Mouse (Mus musculus) stomach, postnatal 0 days (tissue): ENCODE measurements around the gene Zfp94. TPM values are rescaled to one million over a fixed set of nuclear protein-coding genes. Genes with fewer than 3 reads are reported as not detected.
A peak's percentile ranks its signal among the peaks of the same experiment; 100 is the strongest.

ENCODE experiments used
- ATAC-seq: fragments of 200-750 bp; cut with Nextera tagmentation; 2 replicates; pipeline ENCODE4 v1.8.0; 2017; ENCODE audit not compliant: low FRiP score, low TSS enrichment
- DNase-seq: peaks from one replicate; pipeline ENCODE4 v3.0.0-alpha.2; 2016; ENCODE audit warnings: low spot score
- H3K27ac ChIP-seq: fragments of 300-500 bp; sonication (generic); replicated peaks from 2 replicates; pipeline ENCODE4 v1.5.1; 2014; ENCODE audit warnings: mild to moderate bottlenecking, control low read depth
- H3K27me3 ChIP-seq: fragments of 300-500 bp; sonication (generic); 2 replicates; pipeline ENCODE4 v1.6.1; 2014; ENCODE audit warnings: low read length; ENCODE audit not compliant: control insufficient read depth, insufficient read depth
- H3K36me3 ChIP-seq: fragments of 300-500 bp; sonication (generic); 2 replicates; pipeline ENCODE4 v1.6.1; 2014; ENCODE audit warnings: low read length, mixed read lengths; ENCODE audit not compliant: control insufficient read depth, insufficient read depth
- H3K4me1 ChIP-seq: fragments of 300-500 bp; sonication (generic); replicated peaks from 2 replicates; pipeline ENCODE4 v1.6.1; 2014; ENCODE audit warnings: antibody characterized with exemption; ENCODE audit not compliant: control insufficient read depth, insufficient read depth
- H3K4me2 ChIP-seq: fragments of 300-500 bp; sonication (generic); replicated peaks from 2 replicates; pipeline ENCODE4 v1.6.1; 2014; ENCODE audit warnings: low read depth, mild to moderate bottlenecking, control low read depth, moderate library complexity
- H3K4me3 ChIP-seq: fragments of 300-500 bp; sonication (generic); 2 replicates; pipeline ENCODE4 v1.5.1; 2014; ENCODE audit warnings: low read depth, low read length, control low read depth
- H3K9ac ChIP-seq: fragments of 300-500 bp; sonication (generic); 2 replicates; pipeline ENCODE4 v1.6.1; 2014; ENCODE audit warnings: mild to moderate bottlenecking, low read length, control low read depth, mixed read lengths
- H3K9me3 ChIP-seq: fragments of 300-500 bp; sonication (generic); 2 replicates; pipeline ENCODE4 v1.6.1; 2016; ENCODE audit warnings: low read length; ENCODE audit not compliant: control insufficient read depth
- CTCF ChIP-seq: IDR thresholded peaks from 2 replicates; pipeline ENCODE4 v1.5.1; 2016; ENCODE audit warnings: antibody characterized with exemption, low read depth, mild to moderate bottlenecking, moderate library complexity
- EP300 ChIP-seq: optimal IDR thresholded peaks from 2 replicates; pipeline ENCODE3; 2016; ENCODE audit warnings: antibody characterized with exemption
- WGBS: fragments of 180-500 bp; shearing (Covaris S2); extraction: QIAGEN DNeasy Blood & Tissue Kit; methylation state at CpG from one replicate; pipeline ENCODE4 v1.1.7; 2014; 5-methylcytosine and 5-hydroxymethylcytosine counted together
- polyA plus RNA-seq: library from polyadenylated mRNA; unstranded; fragments of >200 nt; fragmentation: Nextera tagmentation; extraction: Ambion mirVana; gene quantifications from 2 replicates; pipeline ENCODE4 v1.2.1, GENCODE M21; 2015

The Zfp94 gene
- polyA plus RNA-seq, 1 experiment from 2014 or later: 5.5 TPM

- no peak overlapping the region for H3K27ac ChIP-seq
- H3K4me3 ChIP-seq: peak overlapping the region; percentile 22
- no peak for ATAC-seq
- H3K36me3 ChIP-seq: no peaks in the 10 kb centered on the region
- H3K27me3 ChIP-seq: no peaks in the 10 kb centered on the region
- H3K4me1 ChIP-seq: no peaks in the 10 kb centered on the region
- WGBS: 12% methylated on average over 13 of the region's 13 CpGs
- 0 out of 2 replicates have a peak, but pooled peaks cover 2% of the 10 kb centered on the region for H3K9me3 ChIP-seq
- no peak overlapping the region for H3K9ac ChIP-seq
- TF ChIP-seq CTCF (peak; percentile 18; the same call in 1 of the 2 replicates), EP300 (no peak)
- H3K4me2 ChIP-seq: peak overlapping the region; percentile 41
- peak; percentile 32 for DNase-seq
Observed at GRCm38 (mm10) chr7:24325675-24326128, 9.2 kb upstream of the Zfp94 start.

GRCm38 (mm10) chr7:24325197-24325596 lies 8.7 kb upstream of the Zfp94 start:
- no peak overlapping the region for H3K9ac ChIP-seq
- peak overlapping the region; percentile 41; the same call in 1 of the 2 replicates for H3K4me2 ChIP-seq
- no peaks in the 10 kb centered on the region for H3K36me3 ChIP-seq
- H3K4me1 ChIP-seq: no peaks in the 10 kb centered on the region
- 0 out of 2 replicates have a peak, but pooled peaks cover 2% of the 10 kb centered on the region for H3K9me3 ChIP-seq
- H3K27ac ChIP-seq: no peak overlapping the region
- DNase-seq: no peak
- H3K27me3 ChIP-seq: no peaks in the 10 kb centered on the region
- H3K4me3 ChIP-seq: no peak overlapping the region
- no peak for ATAC-seq
- 86% methylated on average over 6 of the region's 6 CpGs for WGBS
- TF ChIP-seq EP300 (no peak), CTCF (no peak)

- no peak overlapping the region for H3K4me3 ChIP-seq
- H3K9ac ChIP-seq: no peak overlapping the region
- H3K36me3 ChIP-seq: no peaks in the 10 kb centered on the region
- no peak for DNase-seq
- H3K4me2 ChIP-seq: no peak overlapping the region
- no peak overlapping the region for H3K27ac ChIP-seq
- H3K9me3 ChIP-seq: 0 out of 2 replicates have a peak, but pooled peaks cover 2% of the 10 kb centered on the region
- no peak for TF ChIP-seq EP300
- no peak for TF ChIP-seq CTCF
- ATAC-seq: no peak
- no peaks in the 10 kb centered on the region for H3K4me1 ChIP-seq
- no peaks in the 10 kb centered on the region for H3K27me3 ChIP-seq
- 74% methylated on average over 4 of the region's 4 CpGs for WGBS
Observed at GRCm38 (mm10) chr7:24322593-24322992, 6.1 kb upstream of the Zfp94 start.

DNA sequence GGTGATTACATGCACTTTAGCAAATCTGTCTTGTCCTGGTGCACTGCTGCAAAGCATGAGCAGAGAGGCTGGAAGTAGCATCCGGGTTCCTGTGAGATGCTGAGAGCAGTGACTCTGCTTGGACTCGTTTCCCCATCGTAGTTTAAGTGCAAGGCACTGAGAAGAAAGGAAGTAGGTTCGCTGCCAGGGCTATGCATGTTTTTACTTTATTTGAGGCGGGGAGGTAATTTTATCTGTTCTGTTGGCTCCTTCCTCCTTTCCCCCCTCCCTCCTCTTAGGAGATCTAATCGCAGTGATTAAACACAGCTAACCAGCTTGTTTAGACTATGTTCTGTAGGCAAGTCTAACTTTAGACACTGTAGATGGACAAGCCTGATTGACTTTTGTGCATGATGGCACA lies 2.5 kb upstream of the Zfp94 start:
- WGBS: 52% methylated on average over 6 of the region's 6 CpGs
- H3K4me3 ChIP-seq: no peak overlapping the region
- no peaks in the 10 kb centered on the region for H3K36me3 ChIP-seq
- ATAC-seq (no peak), DNase-seq (no peak)
- H3K9me3 ChIP-seq: no peaks in the 10 kb centered on the region
- H3K27ac ChIP-seq: no peak overlapping the region
- no peaks in the 10 kb centered on the region for H3K4me1 ChIP-seq
- H3K4me2 ChIP-seq: no peak overlapping the region
- no peak overlapping the region for H3K9ac ChIP-seq
- no peaks in the 10 kb centered on the region for H3K27me3 ChIP-seq
- TF ChIP-seq CTCF: no peak
- TF ChIP-seq EP300: no peak

- peak overlapping the region; percentile 58 for H3K4me3 ChIP-seq
- no peaks in the 10 kb centered on the region for H3K27me3 ChIP-seq
- DNase-seq (no peak), ATAC-seq (peak; percentile 16)
- no peak overlapping the region for H3K27ac ChIP-seq
- H3K36me3 ChIP-seq: peaks cover 3% of the 10 kb centered on the region
- H3K4me2 ChIP-seq: peak overlapping the region; percentile 83
- TF ChIP-seq EP300 (no peak), CTCF (no peak)
- H3K4me1 ChIP-seq: no peaks in the 10 kb centered on the region
- H3K9me3 ChIP-seq: no peaks in the 10 kb centered on the region
- peak overlapping the region; percentile 63 for H3K9ac ChIP-seq
- 19% methylated on average over 29 of the region's 29 CpGs for WGBS
Observed at GRCm38 (mm10) chr7:24315726-24316566, 520 bp downstream of the Zfp94 start.

GRCm38 (mm10) chr7:24300771-24301282 lies 15.6 kb downstream of the Zfp94 start, which contains the start of gene Zfp61:
TSS of gene Zfp61 (minus strand) at chr7:24301232.
- peak; percentile 81 for DNase-seq
- ATAC-seq: peak; percentile 59; the same call in 1 of the 2 replicates

More at GRCm38 (mm10) chr7:24300771-24301282, 15.6 kb downstream of the Zfp94 start, which contains the start of gene Zfp61:
- H3K4me2 ChIP-seq: peak within 1 kb of the TSS; percentile 90
- TF ChIP-seq CTCF (no peak), EP300 (no peak)
- H3K4me3 ChIP-seq: peak within 1 kb of the TSS; percentile 16; the same call in 1 of the 2 replicates
- no peaks in the 10 kb centered on the region for H3K27me3 ChIP-seq
- H3K4me1 ChIP-seq: no peaks in the 10 kb centered on the region; the same call in 1 of the 2 replicates
- peaks cover 2% of the 10 kb centered on the region for H3K36me3 ChIP-seq
- H3K9me3 ChIP-seq: no peaks in the 10 kb centered on the region
- peak within 1 kb of the TSS; percentile 58; the same call in 1 of the 2 replicates for H3K27ac ChIP-seq
- WGBS: 2% methylated on average over 13 of the region's 13 CpGs
- 0 out of 2 replicates have a peak within 1 kb of the TSS, but pooled peaks have one; percentile 13 for H3K9ac ChIP-seq
